In the genomic region with DNA sequence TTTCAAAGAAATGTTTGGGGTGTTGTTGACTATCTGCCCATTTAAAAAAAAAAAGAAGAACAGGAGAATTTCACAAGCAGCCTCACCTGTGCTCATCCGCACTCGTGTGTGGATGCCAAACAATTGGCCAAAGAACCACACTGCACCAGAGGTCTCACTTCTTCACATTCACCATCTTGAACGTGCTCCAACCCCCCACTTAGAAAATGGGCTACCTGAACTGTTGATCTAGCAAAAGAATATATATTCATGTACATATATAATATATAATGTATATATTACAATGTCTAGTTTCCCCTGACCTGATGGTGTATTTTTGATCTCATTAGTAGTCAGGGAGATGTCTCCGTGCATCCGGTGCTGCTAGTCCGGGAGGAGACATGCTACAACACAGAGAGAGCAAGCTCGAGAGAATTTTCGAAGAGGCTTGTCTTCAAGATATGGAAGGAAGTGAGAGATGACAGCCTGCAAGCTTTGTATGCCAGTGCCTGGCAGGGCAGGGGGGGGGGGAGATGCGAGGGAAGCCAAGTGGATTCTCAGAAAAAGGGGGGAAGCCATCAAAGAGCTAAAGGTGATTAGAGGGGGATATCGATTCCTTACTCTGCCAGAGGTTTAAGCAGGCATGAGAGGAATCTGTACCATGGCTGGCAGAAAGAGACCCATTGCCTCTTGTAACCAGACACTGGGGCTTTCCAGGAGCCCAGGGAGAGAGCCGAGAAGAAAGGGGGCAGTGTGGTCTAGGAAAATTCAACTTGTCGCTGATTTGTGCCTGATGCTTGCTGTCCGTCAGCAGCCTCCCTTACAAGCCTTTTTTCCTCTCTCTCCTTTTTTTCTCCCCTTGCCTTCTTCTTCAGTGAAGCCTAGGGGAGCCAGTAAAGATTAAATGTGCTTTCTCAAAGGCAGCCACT, we compare ENCODE assay signal across 9 mouse cellular contexts.
DNase-seq lines count a peak whose midpoint lies in the region; ATAC-seq and TF ChIP-seq lines count a peak whose summit lies in the region.
"Had no signal": no experiment of that assay in that cellular context is flagged by ENCODE, and none has a peak within 500 bp of the region (broad histone marks: within the 10 kb centered on the region; RNA-seq: fewer than 3 reads in every experiment).

No protein-coding gene starts in this region.

- H3K36me3 ChIP-seq in hindbrain, embryonic 13.5 days: no peaks in the 10 kb centered on the region
- no peaks in the 10 kb centered on the region for H3K36me3 ChIP-seq in lung, postnatal 0 days (ENCODE audit: insufficient read depth, low read length)
- H3K36me3 ChIP-seq: liver, embryonic 15.5 days had no signal

- no peaks in the 10 kb centered on the region for H3K27me3 ChIP-seq in hindbrain, embryonic 13.5 days
- H3K27me3 ChIP-seq in lung, postnatal 0 days (replicated peaks; ENCODE audit: insufficient read depth, low read length): 0 out of 2 replicates have a peak, but pooled peaks cover 4% of the 10 kb centered on the region

- H3K9ac ChIP-seq in hindbrain, embryonic 13.5 days: peak overlapping the region; percentile 100
- no peak overlapping the region for H3K9ac ChIP-seq in lung, postnatal 0 days (replicated peaks; ENCODE audit: low read depth)
- H3K9ac ChIP-seq: liver, embryonic 15.5 days had no signal

- peak; percentile 67 for TF ChIP-seq CTCF in lung, postnatal 0 days (IDR thresholded peaks at IDR 0.05)

- TF ChIP-seq EP300 in lung, postnatal 0 days (IDR thresholded peaks at IDR 0.05): no peak

- 16% methylated on average over 13 of the region's 13 CpGs for WGBS in hindbrain, embryonic 13.5 days
- WGBS in lung, postnatal 0 days: 24% methylated on average over 13 of the region's 13 CpGs

- DNase-seq in ES-CJ7 (ENCODE audit: low read depth, low spot score): peak; percentile 36
- peak; percentile 66 to 73 for DNase-seq in cerebellum, postnatal 10 days
- peak; percentile 59 to 64 for DNase-seq in frontal cortex, postnatal 14 days (ENCODE audit: low spot score in 2 of 2)
- DNase-seq in layer of hippocampus, postnatal 10 days (ENCODE audit: low spot score in 2 of 2): peak; percentile 56 to 73
- DNase-seq in lung, postnatal 0 days (ENCODE audit: low spot score): peak; percentile 90
- peak; percentile 76 to 79 for DNase-seq in right cerebral cortex, adult 2 months (ENCODE audit: low spot score in 2 of 2)
- no peak for DNase-seq in spleen, postnatal 10 days (ENCODE audit: low spot score in 2 of 2)

- no peaks in the 10 kb centered on the region for H3K9me3 ChIP-seq in hindbrain, embryonic 13.5 days
- H3K9me3 ChIP-seq in lung, postnatal 0 days (ENCODE audit: low read length): no peaks in the 10 kb centered on the region
- H3K9me3 ChIP-seq: liver, embryonic 15.5 days had no signal

- peak overlapping the region; percentile 82 for H3K4me2 ChIP-seq in hindbrain, embryonic 13.5 days
- peak overlapping the region; percentile 67 for H3K4me2 ChIP-seq in lung, postnatal 0 days (replicated peaks; ENCODE audit: low read depth, low read length)
- H3K4me2 ChIP-seq: liver, embryonic 15.5 days had no signal

- peak; percentile 80 for ATAC-seq in hindbrain, embryonic 13.5 days (ENCODE audit: low FRiP score)
- ATAC-seq in lung, postnatal 0 days: peak; percentile 77

- H3K4me1 ChIP-seq in hindbrain, embryonic 13.5 days (replicated peaks): peaks cover 32% of the 10 kb centered on the region
- 0 out of 2 replicates have a peak, but pooled peaks cover 3% of the 10 kb centered on the region for H3K4me1 ChIP-seq in lung, postnatal 0 days (ENCODE audit: insufficient read depth, low read depth, low read length)
- H3K4me1 ChIP-seq: liver, embryonic 15.5 days had no signal

- H3K4me3 ChIP-seq in hindbrain, embryonic 13.5 days: peak overlapping the region; percentile 82
- H3K4me3 ChIP-seq in lung, postnatal 0 days (ENCODE audit: low read depth, low read length): peak overlapping the region; percentile 41
- H3K4me3 ChIP-seq: liver, embryonic 15.5 days had no signal

- H3K27ac ChIP-seq in hindbrain, embryonic 13.5 days: peak overlapping the region; percentile 100
- no peak overlapping the region for H3K27ac ChIP-seq in lung, postnatal 0 days (ENCODE audit: low read length)
- H3K27ac ChIP-seq: liver, embryonic 15.5 days had no signal

Comparison
In these comparisons a context has a peak if more than half of its experiments do, and no peak if none do; other contexts are left out.
1. DNase-seq: peak in ES-CJ7 (single experiment), cerebellum, postnatal 10 days (2 of 2), frontal cortex, postnatal 14 days (2 of 2), layer of hippocampus, postnatal 10 days (2 of 2), lung, postnatal 0 days (single experiment) and right cerebral cortex, adult 2 months (2 of 2); none in spleen, postnatal 10 days (0 of 2).